Mouse (Mus musculus) A20 (cell line): ENCODE results near the gene Mttp.

Source experiments
- DNase-seq: peaks from one replicate; pipeline ENCODE4 v3.0.0-alpha.2; 2011; ENCODE audit warnings: low read depth, low spot score

Mttp gene

DNA sequence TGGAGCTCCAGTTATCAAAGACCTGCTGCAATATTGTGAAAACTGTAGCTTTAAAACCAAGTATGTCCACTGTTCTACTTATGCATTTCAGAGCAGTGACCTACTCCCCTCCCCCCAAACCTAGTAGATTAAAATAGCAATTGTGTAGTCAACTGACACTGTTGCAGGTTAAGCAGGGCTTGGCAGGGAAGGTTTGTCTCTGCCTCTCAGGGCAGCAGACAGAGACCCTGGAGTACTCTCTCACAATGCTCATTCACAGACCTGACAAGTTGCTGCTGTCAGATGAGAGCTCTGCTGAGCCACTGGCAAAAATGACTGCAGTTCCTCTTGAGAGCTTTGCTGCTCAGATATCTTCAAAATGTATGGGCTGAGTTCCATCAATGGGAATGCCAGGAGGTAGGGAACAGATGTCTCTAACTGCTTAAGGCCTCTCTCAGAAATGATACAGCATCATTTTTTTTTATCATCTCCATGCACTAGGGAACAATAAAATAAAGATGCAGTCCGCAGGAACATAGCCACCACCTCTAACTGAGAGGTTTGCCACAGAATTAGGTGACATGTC lies 61.6 kb downstream of the Mttp start:
- no peak for DNase-seq

- DNase-seq: no peak
These were observed 66.1 kb downstream of the Mttp start for GRCm38 (mm10) chr3:138078701-138079100.

- no peak for DNase-seq
These were observed 67.1 kb downstream of the Mttp start for GRCm38 (mm10) chr3:138077476-138078340.

GRCm38 (mm10) chr3:138075209-138075608 lies 69.6 kb downstream of the Mttp start:
- DNase-seq: no peak

DNA sequence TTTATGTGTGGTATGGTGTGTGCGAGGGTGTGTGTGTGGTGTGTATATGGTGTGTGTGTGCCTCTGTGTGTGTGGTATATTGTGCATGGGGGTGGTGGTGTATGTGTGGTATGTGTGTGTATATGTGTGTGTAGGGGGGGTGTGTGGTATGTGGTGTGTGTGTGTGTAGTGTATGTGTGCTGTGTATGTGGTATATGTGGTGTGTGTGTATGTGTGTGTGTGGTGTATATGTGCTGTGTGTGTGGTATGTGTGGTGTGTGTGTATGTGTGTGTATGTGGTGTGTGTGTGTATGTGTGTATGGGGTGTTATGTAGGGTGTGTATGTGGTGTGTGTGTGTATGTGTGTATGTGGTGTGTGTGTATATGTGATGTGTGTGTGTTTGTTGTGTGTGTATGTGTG lies 70.6 kb downstream of the Mttp start:
- no peak for DNase-seq

GRCm38 (mm10) chr3:138071476-138072073 lies 73.2 kb downstream of the Mttp start:
- no peak for DNase-seq

- DNase-seq: no peak
These were observed 73.8 kb downstream of the Mttp start for GRCm38 (mm10) chr3:138071004-138071403.

GRCm38 (mm10) chr3:138069756-138070511 lies 74.8 kb downstream of the Mttp start:
- DNase-seq: peak; percentile 6

GRCm38 (mm10) chr3:138068103-138068502 lies 76.7 kb downstream of the Mttp start:
- no peak for DNase-seq

- DNase-seq: no peak
These were observed 77.5 kb downstream of the Mttp start, which contains the start of gene Gm5105 for GRCm38 (mm10) chr3:138067288-138067687. Gene Gm5105 (minus strand): TSS chr3:138067388.

- DNase-seq: peak; percentile 39
These were observed 78.4 kb downstream of the Mttp start for GRCm38 (mm10) chr3:138066348-138066856.

- no peak for DNase-seq
These were observed 78.8 kb downstream of the Mttp start for GRCm38 (mm10) chr3:138065930-138066329.

- no peak for DNase-seq
These were observed 79.8 kb downstream of the Mttp start, which contains the start of gene 1110002E22Rik for GRCm38 (mm10) chr3:138064732-138065645. Gene 1110002E22Rik (plus strand): TSS chr3:138065052.

DNA sequence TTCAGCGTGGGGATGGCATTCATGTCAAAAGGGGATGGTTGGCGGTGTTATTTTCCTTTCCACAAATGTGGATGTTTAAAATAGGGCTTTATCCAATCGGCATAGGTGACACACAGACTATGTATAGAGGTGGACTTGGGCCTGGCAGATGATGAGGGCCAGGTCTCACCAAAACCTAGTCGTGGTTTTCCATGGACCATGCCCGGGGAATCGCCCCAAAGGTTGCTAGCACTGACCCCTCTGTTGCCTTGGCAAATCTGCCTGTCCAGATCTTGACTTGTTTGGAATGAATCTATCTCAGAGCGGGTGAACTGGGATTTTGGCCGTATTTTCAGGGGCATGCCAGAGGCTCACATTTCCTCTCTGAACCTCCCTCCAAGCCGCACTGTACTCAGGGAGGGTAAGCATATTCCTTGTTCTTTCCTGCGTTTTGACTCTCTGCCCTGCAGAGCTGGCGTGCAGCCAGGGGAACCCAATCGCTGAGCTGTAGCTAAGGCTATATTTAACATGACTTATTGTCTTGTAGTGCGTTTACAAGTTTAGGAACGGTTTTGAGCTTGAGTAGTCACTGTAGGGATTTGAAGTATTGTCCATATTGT lies 80.9 kb downstream of the Mttp start:
- DNase-seq: no peak

- no peak for DNase-seq
These were observed 82.1 kb downstream of the Mttp start for GRCm38 (mm10) chr3:138062673-138063072.

GRCm38 (mm10) chr3:138061205-138061911 lies 83.4 kb downstream of the Mttp start:
- DNase-seq: no peak

- DNase-seq: no peak
These were observed 84.3 kb downstream of the Mttp start for GRCm38 (mm10) chr3:138060429-138060828.

GRCm38 (mm10) chr3:138058226-138058625 lies 86.5 kb downstream of the Mttp start:
- DNase-seq: no peak

DNA sequence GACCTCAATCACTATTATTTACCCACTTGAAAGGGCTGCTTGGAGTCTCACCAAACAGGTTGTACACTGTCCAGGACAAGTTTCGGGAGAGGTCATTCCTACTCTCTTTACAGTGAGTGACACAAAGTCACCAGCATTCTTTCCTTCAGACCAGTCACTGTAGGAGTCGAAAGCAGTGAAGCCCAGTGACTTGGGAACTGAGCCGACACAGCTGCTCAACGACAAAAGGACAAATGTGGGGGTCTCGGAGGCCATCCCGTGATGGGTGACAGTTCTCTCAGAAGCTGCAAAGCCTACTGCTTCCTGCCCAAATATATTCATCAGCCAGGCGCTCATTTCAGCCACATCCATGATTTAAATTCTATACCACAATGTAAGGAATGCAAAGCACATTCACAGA lies 87.8 kb downstream of the Mttp start:
- no peak for DNase-seq

DNA sequence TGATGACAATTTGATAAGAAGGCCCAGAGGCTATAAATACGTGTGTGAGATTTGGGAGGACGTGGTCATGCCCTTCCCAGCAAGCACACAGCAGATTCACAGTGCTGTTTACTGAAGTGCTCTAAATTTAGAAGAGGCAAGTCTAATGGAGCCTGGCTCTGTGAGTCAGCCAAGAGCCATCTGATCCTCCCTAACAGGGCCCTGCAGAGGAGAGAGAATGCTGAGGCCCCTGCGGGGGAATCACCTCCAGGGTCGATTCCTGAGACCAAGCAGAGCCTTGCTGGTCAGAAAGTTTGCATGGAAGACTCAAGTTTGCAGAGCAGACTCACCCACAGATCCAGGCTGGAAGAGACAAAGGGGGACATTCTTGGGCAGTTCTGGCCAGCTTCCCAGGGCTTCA lies 90.8 kb downstream of the Mttp start:
- DNase-seq: no peak
